Mouse (Mus musculus) liver, postnatal 0 days (tissue): ENCODE measurements around the gene Hus1.

Experiments used
- CTCF ChIP-seq: sonication (generic); IDR thresholded peaks from 2 replicates; pipeline ENCODE4 v1.5.1; 2016; ENCODE audit warnings: antibody characterized with exemption, low read depth
- EP300 ChIP-seq: IDR thresholded peaks from 2 replicates; pipeline ENCODE4 v1.6.1; 2016; ENCODE audit warnings: antibody characterized with exemption, low read depth, mild to moderate bottlenecking

GRCm38 (mm10) chr11:9014740-9015139 lies 3.7 kb upstream of the Hus1 start:
- TF ChIP-seq CTCF (no peak), EP300 (no peak)
